Comparison of ENCODE assay signal across 10 mouse cellular contexts in the genomic region with DNA sequence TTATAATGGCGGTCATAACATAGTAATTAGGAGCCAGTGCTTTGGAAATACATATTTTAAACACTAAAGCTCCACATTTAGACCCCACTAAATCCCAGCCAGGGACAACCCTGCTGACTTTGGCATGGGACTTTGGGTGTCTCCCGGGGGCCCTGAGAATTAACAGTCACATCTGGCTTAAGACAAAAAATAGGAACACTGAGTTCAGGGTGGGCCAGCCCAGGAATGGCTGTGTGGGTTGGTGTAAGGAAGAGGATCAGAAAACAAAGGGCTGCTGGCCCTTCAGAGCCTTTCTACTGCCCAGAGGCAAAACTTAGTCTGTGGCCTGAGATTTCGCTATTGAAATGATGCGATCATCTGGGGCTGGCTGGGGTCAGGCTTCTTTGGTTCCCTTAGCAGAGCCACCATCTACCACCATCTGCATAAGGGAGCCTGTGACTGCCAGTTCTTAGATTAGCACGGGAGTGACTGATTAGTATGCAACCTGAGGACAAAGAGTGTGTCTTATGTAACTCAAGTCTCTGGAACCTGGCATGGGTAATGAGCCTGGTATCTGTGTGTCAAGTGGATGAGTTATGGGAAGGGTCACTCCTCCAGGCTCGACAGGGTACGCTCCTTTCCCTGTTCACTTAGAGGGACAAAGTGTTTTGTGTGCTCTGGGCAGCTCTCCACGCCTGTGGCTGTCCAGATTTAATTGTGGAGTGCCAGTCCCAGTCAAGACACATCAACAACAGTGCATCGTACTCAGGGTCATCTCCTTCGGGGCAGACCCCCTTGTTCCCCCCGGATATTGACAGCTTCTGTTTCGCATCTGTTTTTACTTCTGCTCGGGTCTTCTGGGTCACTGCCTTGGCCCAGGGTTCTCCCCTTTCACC.
A peak's percentile ranks its signal among the peaks of the same experiment; 100 is the strongest.
DNase-seq lines count a peak whose midpoint lies in the region; ATAC-seq lines count a peak whose summit lies in the region.
"Had no signal": no experiment of that assay in that cellular context is flagged by ENCODE, and none has a peak within 500 bp of the region (broad histone marks: within the 10 kb centered on the region; RNA-seq: fewer than 3 reads in every experiment).

No protein-coding gene starts in this region.

- no peaks in the 10 kb centered on the region for H3K9me3 ChIP-seq in kidney, embryonic 14.5 days (ENCODE audit: control insufficient read depth, low read length)
- H3K9me3 ChIP-seq in heart, embryonic 11.5 days (replicated peaks; ENCODE audit: control insufficient read depth, low read length): no peaks in the 10 kb centered on the region
- no peaks in the 10 kb centered on the region for H3K9me3 ChIP-seq in neural tube, embryonic 11.5 days (ENCODE audit: control insufficient read depth, low read length)

- H3K4me3 ChIP-seq in kidney, embryonic 14.5 days (ENCODE audit: low read length): no peak overlapping the region
- no peak overlapping the region for H3K4me3 ChIP-seq in heart, embryonic 11.5 days (ENCODE audit: low read depth, low read length)
- no peak overlapping the region for H3K4me3 ChIP-seq in neural tube, embryonic 11.5 days (ENCODE audit: low read depth, low read length)

- peaks cover 14% of the 10 kb centered on the region; the same call in 1 of the 2 replicates for H3K4me1 ChIP-seq in kidney, embryonic 14.5 days (ENCODE audit: control insufficient read depth, insufficient read depth, low read length)
- peaks cover 24% of the 10 kb centered on the region for H3K4me1 ChIP-seq in heart, embryonic 11.5 days (ENCODE audit: control insufficient read depth, insufficient read depth, low read length)
- H3K4me1 ChIP-seq in neural tube, embryonic 11.5 days (ENCODE audit: control insufficient read depth, insufficient read depth, low read length): peaks cover 9% of the 10 kb centered on the region

- DNase-seq in adrenal gland, adult (ENCODE audit: inconsistent age in 2 of 2, low spot score in 1 of 2): peak; percentile 34 to 51
- DNase-seq in adrenal gland, postnatal 4 days (ENCODE audit: low spot score in 2 of 2): no peak
- no peak for DNase-seq in kidney, postnatal 10 days
- DNase-seq in neural tube, embryonic 11.5 days (ENCODE audit: low spot score): no peak
- no peak for DNase-seq in natural killer cell, adult 2 months (ENCODE audit: low spot score in 2 of 2)
- DNase-seq: adrenal gland, postnatal 10 days; cerebellum, adult 9-10 months had no signal

- ATAC-seq in kidney, embryonic 14.5 days (ENCODE audit: low FRiP score, low TSS enrichment): peak; percentile 93
- no peak for ATAC-seq in heart, embryonic 11.5 days (replicated peaks; ENCODE audit: insufficient number of reproducible peaks, low FRiP score, low TSS enrichment)
- peak; percentile 53 for ATAC-seq in neural tube, embryonic 11.5 days (ENCODE audit: insufficient read depth, low FRiP score, low TSS enrichment)
- no peak for ATAC-seq in erythroid progenitor cell, adult 5-6 weeks (replicated peaks; ENCODE audit: low FRiP score, poor library complexity, severe bottlenecking)

- no peak overlapping the region for H3K4me2 ChIP-seq in kidney, embryonic 14.5 days (replicated peaks; ENCODE audit: low read depth, low read length)
- peak overlapping the region; percentile 37 for H3K4me2 ChIP-seq in heart, embryonic 11.5 days
- H3K4me2 ChIP-seq in neural tube, embryonic 11.5 days (ENCODE audit: low read depth): no peak overlapping the region

- WGBS in kidney, embryonic 14.5 days: 28% methylated on average over 13 of the region's 13 CpGs
- 42% methylated on average over 13 of the region's 13 CpGs for WGBS in heart, embryonic 11.5 days (ENCODE audit: insufficient replicate concordance)
- 30% methylated on average over 13 of the region's 13 CpGs for WGBS in neural tube, embryonic 11.5 days

- H3K9ac ChIP-seq in kidney, embryonic 14.5 days (ENCODE audit: low read depth, low read length): no peak overlapping the region
- no peak overlapping the region for H3K9ac ChIP-seq in heart, embryonic 11.5 days (ENCODE audit: low read depth, low read length)
- H3K9ac ChIP-seq in neural tube, embryonic 11.5 days (ENCODE audit: low read length): no peak overlapping the region

- H3K27ac ChIP-seq in kidney, embryonic 14.5 days (ENCODE audit: low read depth, low read length): peak overlapping the region; percentile 9; the same call in 1 of the 2 replicates
- H3K27ac ChIP-seq in heart, embryonic 11.5 days (ENCODE audit: low read depth, low read length): no peak overlapping the region
- 0 out of 2 replicates have a peak overlapping the region, but pooled peaks have one; percentile 20 for H3K27ac ChIP-seq in neural tube, embryonic 11.5 days (ENCODE audit: low read depth, low read length)

- H3K27me3 ChIP-seq in kidney, embryonic 14.5 days (ENCODE audit: control insufficient read depth, insufficient read depth, low read length): no peaks in the 10 kb centered on the region
- H3K27me3 ChIP-seq in heart, embryonic 11.5 days (ENCODE audit: control insufficient read depth, insufficient read depth, low read length): no peaks in the 10 kb centered on the region
- no peaks in the 10 kb centered on the region for H3K27me3 ChIP-seq in neural tube, embryonic 11.5 days (ENCODE audit: control insufficient read depth, insufficient read depth, low read length)

- H3K36me3 ChIP-seq in kidney, embryonic 14.5 days (ENCODE audit: control insufficient read depth, insufficient read depth, low read length): no peaks in the 10 kb centered on the region
- no peaks in the 10 kb centered on the region for H3K36me3 ChIP-seq in heart, embryonic 11.5 days (ENCODE audit: control insufficient read depth, insufficient read depth, low read length)
- no peaks in the 10 kb centered on the region for H3K36me3 ChIP-seq in neural tube, embryonic 11.5 days (ENCODE audit: control insufficient read depth, insufficient read depth, low read length)

Comparison
In these comparisons a context has a peak if more than half of its experiments do, and no peak if none do; other contexts are left out.
1. DNase-seq: peak in adrenal gland, adult (2 of 2); none in adrenal gland, postnatal 4 days (0 of 2), kidney, postnatal 10 days (single experiment), neural tube, embryonic 11.5 days (single experiment) and natural killer cell, adult 2 months (0 of 2).
2. ATAC-seq: peak in kidney, embryonic 14.5 days (single experiment) and neural tube, embryonic 11.5 days (single experiment); none in heart, embryonic 11.5 days (single experiment) and erythroid progenitor cell, adult 5-6 weeks (single experiment).